Mouse (Mus musculus): ENCODE data around the gene Smtnl2. TPM values are rescaled to one million over a fixed set of nuclear protein-coding genes. Genes with fewer than 3 reads are reported as not detected.

Smtnl2 gene
- polyA plus RNA-seq, 1 experiment from 2014 or later: 5.2 TPM

GRCm38 (mm10) chr11:72420460-72421122 is 9.1 kb upstream of the Smtnl2 start:
- no peak overlapping the region for H3K4me2 ChIP-seq
- ATAC-seq (ENCODE audit: low FRiP score): no peak
- 87% methylated on average over 6 of the region's 6 CpGs for WGBS
- no peak overlapping the region for H3K27ac ChIP-seq
- peaks cover 16% of the 10 kb centered on the region for H3K4me1 ChIP-seq
- H3K9ac ChIP-seq: no peak overlapping the region
- no peaks in the 10 kb centered on the region for H3K36me3 ChIP-seq (replicated peaks)
- H3K27me3 ChIP-seq: 0 out of 2 replicates have a peak, but pooled peaks cover under 1% of the 10 kb centered on the region
- H3K9me3 ChIP-seq: no peaks in the 10 kb centered on the region
- H3K4me3 ChIP-seq (replicated peaks): no peak overlapping the region

GRCm38 (mm10) chr11:72419006-72419405 is 7.5 kb upstream of the Smtnl2 start:
- Histone ChIP-seq H3K27ac (no peak overlapping the region), H3K4me1 (peaks cover 16% of the 10 kb centered on the region), H3K36me3 (replicated peaks) (no peaks in the 10 kb centered on the region), H3K4me3 (replicated peaks) (no peak overlapping the region), H3K27me3 (peaks cover 7% of the 10 kb centered on the region), H3K9me3 (no peaks in the 10 kb centered on the region), H3K4me2 (no peak overlapping the region), H3K9ac (no peak overlapping the region)
- no peak for ATAC-seq (ENCODE audit: low FRiP score)
- 90% methylated on average over 6 of the region's 6 CpGs for WGBS

GRCm38 (mm10) chr11:72418227-72418626 is 6.7 kb upstream of the Smtnl2 start:
- H3K27ac ChIP-seq: no peak overlapping the region
- no peak overlapping the region for H3K4me3 ChIP-seq (replicated peaks)
- 42% methylated on average over 8 of the region's 8 CpGs for WGBS

GRCm38 (mm10) chr11:72417376-72417775 is 5.9 kb upstream of the Smtnl2 start:
- peaks cover 16% of the 10 kb centered on the region for H3K4me1 ChIP-seq
- ATAC-seq (ENCODE audit: low FRiP score): no peak
- H3K27ac ChIP-seq: no peak overlapping the region
- no peak overlapping the region for H3K9ac ChIP-seq
- no peak overlapping the region for H3K4me2 ChIP-seq
- no peak overlapping the region for H3K4me3 ChIP-seq (replicated peaks)
- H3K9me3 ChIP-seq: no peaks in the 10 kb centered on the region
- H3K27me3 ChIP-seq: peaks cover 23% of the 10 kb centered on the region
- 4% methylated on average over 4 of the region's 4 CpGs for WGBS
- H3K36me3 ChIP-seq (replicated peaks): no peaks in the 10 kb centered on the region

More at GRCm38 (mm10) chr11:72418227-72418626, 6.7 kb upstream of the Smtnl2 start:
- ATAC-seq (ENCODE audit: low FRiP score): no peak
- Histone ChIP-seq H3K9ac (no peak overlapping the region), H3K27me3 (peaks cover 14% of the 10 kb centered on the region), H3K4me1 (peaks cover 16% of the 10 kb centered on the region), H3K36me3 (replicated peaks) (no peaks in the 10 kb centered on the region), H3K4me2 (no peak overlapping the region), H3K9me3 (no peaks in the 10 kb centered on the region)

- peaks cover 17% of the 10 kb centered on the region for H3K4me1 ChIP-seq
- H3K36me3 ChIP-seq (replicated peaks): no peaks in the 10 kb centered on the region
- peaks cover 30% of the 10 kb centered on the region for H3K27me3 ChIP-seq
- no peak overlapping the region for H3K4me2 ChIP-seq
- no peak overlapping the region for H3K27ac ChIP-seq
- no peak overlapping the region for H3K9ac ChIP-seq
- no peak for ATAC-seq (ENCODE audit: low FRiP score)
- no peaks in the 10 kb centered on the region for H3K9me3 ChIP-seq
- WGBS: 96% methylated on average over 5 of the region's 5 CpGs
- H3K4me3 ChIP-seq (replicated peaks): no peak overlapping the region
These were observed 5.2 kb upstream of the Smtnl2 start for GRCm38 (mm10) chr11:72416666-72417065.

GRCm38 (mm10) chr11:72415155-72415554 is 3.6 kb upstream of the Smtnl2 start:
- no peak for ATAC-seq (ENCODE audit: low FRiP score)
- H3K9me3 ChIP-seq: no peaks in the 10 kb centered on the region
- H3K9ac ChIP-seq: no peak overlapping the region
- H3K27ac ChIP-seq: no peak overlapping the region
- 84% methylated on average over 8 of the region's 8 CpGs for WGBS
- H3K4me1 ChIP-seq: peaks cover 32% of the 10 kb centered on the region
- H3K4me3 ChIP-seq (replicated peaks): no peak overlapping the region
- H3K27me3 ChIP-seq: peaks cover 45% of the 10 kb centered on the region
- no peak overlapping the region for H3K4me2 ChIP-seq
- no peaks in the 10 kb centered on the region for H3K36me3 ChIP-seq (replicated peaks)

- H3K4me1 ChIP-seq: peaks cover 36% of the 10 kb centered on the region
- H3K27ac ChIP-seq: no peak overlapping the region
- H3K4me3 ChIP-seq (replicated peaks): no peak overlapping the region
- no peaks in the 10 kb centered on the region for H3K36me3 ChIP-seq (replicated peaks)
- H3K4me2 ChIP-seq: no peak overlapping the region
- 74% methylated on average over 5 of the region's 5 CpGs for WGBS
- no peak overlapping the region for H3K9ac ChIP-seq
- peaks cover 59% of the 10 kb centered on the region for H3K27me3 ChIP-seq
- H3K9me3 ChIP-seq: no peaks in the 10 kb centered on the region
- ATAC-seq (ENCODE audit: low FRiP score): no peak
These were observed 2.2 kb upstream of the Smtnl2 start for GRCm38 (mm10) chr11:72413601-72414190.

GRCm38 (mm10) chr11:72413016-72413415 is 1.5 kb upstream of the Smtnl2 start:
- H3K9ac ChIP-seq: no peak overlapping the region
- H3K4me1 ChIP-seq: peaks cover 35% of the 10 kb centered on the region
- WGBS: 78% methylated on average over 7 of the region's 7 CpGs
- H3K4me3 ChIP-seq (replicated peaks): no peak overlapping the region
- peaks cover 63% of the 10 kb centered on the region for H3K27me3 ChIP-seq
- ATAC-seq (ENCODE audit: low FRiP score): no peak
- no peaks in the 10 kb centered on the region for H3K9me3 ChIP-seq
- H3K27ac ChIP-seq: no peak overlapping the region
- H3K36me3 ChIP-seq (replicated peaks): no peaks in the 10 kb centered on the region
- H3K4me2 ChIP-seq: no peak overlapping the region

GRCm38 (mm10) chr11:72411945-72412344 is 432 bp upstream of the Smtnl2 start:
- H3K36me3 ChIP-seq (replicated peaks): no peaks in the 10 kb centered on the region
- peak overlapping the region; percentile 60 for H3K4me3 ChIP-seq (replicated peaks)
- peak overlapping the region; percentile 100 for H3K4me2 ChIP-seq
- H3K27ac ChIP-seq: no peak overlapping the region
- H3K4me1 ChIP-seq: peaks cover 30% of the 10 kb centered on the region
- H3K27me3 ChIP-seq: peaks cover 69% of the 10 kb centered on the region
- WGBS: 30% methylated on average over 9 of the region's 9 CpGs
- 0 out of 2 replicates have a peak overlapping the region, but pooled peaks have one; percentile 56 for H3K9ac ChIP-seq
- no peak for ATAC-seq (ENCODE audit: low FRiP score)
- no peaks in the 10 kb centered on the region for H3K9me3 ChIP-seq

- ATAC-seq (ENCODE audit: low FRiP score): peak; percentile 27; the same call in 1 of the 2 replicates
- Histone ChIP-seq H3K36me3 (replicated peaks) (no peaks in the 10 kb centered on the region), H3K9me3 (no peaks in the 10 kb centered on the region), H3K27ac (no peak overlapping the region), H3K4me3 (replicated peaks) (peak overlapping the region; percentile 60), H3K27me3 (peaks cover 72% of the 10 kb centered on the region), H3K4me2 (peak overlapping the region; percentile 100), H3K4me1 (peaks cover 27% of the 10 kb centered on the region), H3K9ac (peak overlapping the region; percentile 56)
- WGBS: under 1% methylated on average over 25 of the region's 25 CpGs
These were observed 906 bp downstream of the Smtnl2 start for GRCm38 (mm10) chr11:72410521-72411092.

GRCm38 (mm10) chr11:72409649-72410385 is 1.7 kb downstream of the Smtnl2 start:
- no peaks in the 10 kb centered on the region for H3K9me3 ChIP-seq
- ATAC-seq (ENCODE audit: low FRiP score): no peak
- H3K4me2 ChIP-seq: peak overlapping the region; percentile 100
- no peak overlapping the region for H3K9ac ChIP-seq
- no peak overlapping the region for H3K4me3 ChIP-seq (replicated peaks)
- H3K27ac ChIP-seq: no peak overlapping the region
- 79% methylated on average over 12 of the region's 12 CpGs for WGBS
- H3K27me3 ChIP-seq: peaks cover 68% of the 10 kb centered on the region
- peaks cover 27% of the 10 kb centered on the region for H3K4me1 ChIP-seq
- H3K36me3 ChIP-seq (replicated peaks): no peaks in the 10 kb centered on the region

- Histone ChIP-seq H3K9me3 (no peaks in the 10 kb centered on the region), H3K27ac (no peak overlapping the region), H3K27me3 (peaks cover 62% of the 10 kb centered on the region), H3K9ac (no peak overlapping the region), H3K4me3 (replicated peaks) (no peak overlapping the region), H3K4me1 (peaks cover 27% of the 10 kb centered on the region), H3K36me3 (replicated peaks) (no peaks in the 10 kb centered on the region), H3K4me2 (no peak overlapping the region)
- no peak for ATAC-seq (ENCODE audit: low FRiP score)
- WGBS: 66% methylated on average over 9 of the region's 9 CpGs
These were observed 2.9 kb downstream of the Smtnl2 start for GRCm38 (mm10) chr11:72408451-72409170.

Measured in forebrain, embryonic 12.5 days (tissue).